Mouse (Mus musculus): Measurements from ENCODE around the gene Snf8.

GRCm38 (mm10) chr11:95990886-95991708 lies 43.6 kb upstream of the Snf8 start:
- TF ChIP-seq CTCF (IDR thresholded peaks at IDR 0.05; ENCODE audit: low read depth, low read length) = no peak
- TF ChIP-seq POLR2A (IDR thresholded peaks at IDR 0.05; ENCODE audit: borderline replicate concordance, low read depth, low read length) = no peak
